Mouse (Mus musculus) left cerebral cortex, postnatal 36 days (tissue): Measurements from ENCODE around the gene Strada. TPM values are rescaled to one million over a fixed set of nuclear protein-coding genes. Genes with fewer than 3 reads are reported as not detected.

ENCODE experiments used
- total RNA-seq, 2 experiments: library from RNA; stranded (reverse); gene quantifications; 2 replicates each; pipeline ENCODE4 v1.2.3; 2021

Strada gene
- total RNA-seq, 2 experiments from 2014 or later = 26.6 to 31.2 TPM

Other genes with a start within 250 kb of the Strada start
- gene Cyb561, start 248.8 kb downstream of the Strada start, total RNA-seq = 10 to 100 TPM; 81.8 to 88.9 TPM
- 10 to 100 TPM in 1 of 2 experiments, 1 to 10 TPM in 1; 9.2 to 11.5 TPM for gene Ace, start 234.2 kb downstream of the Strada start, total RNA-seq
- gene Ace3, start 207.5 kb downstream of the Strada start, total RNA-seq = not detected
- gene Kcnh6, start 194.0 kb downstream of the Strada start, total RNA-seq = 1 to 10 TPM; 2.1 to 2.2 TPM
- gene Dcaf7, start 165.3 kb downstream of the Strada start, total RNA-seq = 100 to 1,000 TPM; 144 to 147 TPM
- 10 to 100 TPM; 17.2 to 20.3 TPM for gene Taco1, start 136.1 kb downstream of the Strada start, total RNA-seq
- gene Map3k3, start 117.6 kb downstream of the Strada start, total RNA-seq = 10 to 100 TPM; 26.9 to 28.4 TPM
- not detected for gene Gm10840, start 41.3 kb downstream of the Strada start, total RNA-seq
- gene Limd2, start 41.3 kb downstream of the Strada start, total RNA-seq = 100 to 1,000 TPM in 1 of 2 experiments, 10 to 100 TPM in 1; 98.5 to 104 TPM
- gene Ccdc47, start 14.2 kb upstream of the Strada start, total RNA-seq = 10 to 100 TPM; 79.5 to 86.6 TPM
- 10 to 100 TPM; 63.0 to 68.0 TPM for gene Ddx42, start 14.8 kb upstream of the Strada start, total RNA-seq
- 10 to 100 TPM; 26.0 to 29.8 TPM for gene Ftsj3, start 53.9 kb upstream of the Strada start, total RNA-seq
- gene Psmc5, start 54.0 kb upstream of the Strada start, total RNA-seq = 100 to 1,000 TPM; 183 to 198 TPM
- gene Smarcd2, start 70.8 kb upstream of the Strada start, total RNA-seq = 10 to 100 TPM; 17.2 to 20.6 TPM
- under 1 TPM; 0.15 to 0.25 TPM for gene Tcam1, start 74.5 kb upstream of the Strada start, total RNA-seq
- gene Gh, start 99.7 kb upstream of the Strada start, total RNA-seq = not detected
- gene Cd79b, start 112.6 kb upstream of the Strada start, total RNA-seq = under 1 TPM; 0.27 to 0.34 TPM
- not detected for gene Scn4a, start 151.1 kb upstream of the Strada start, total RNA-seq
- gene Prr29, start 163.3 kb upstream of the Strada start, total RNA-seq = not detected
- gene Icam2, start 185.9 kb upstream of the Strada start, total RNA-seq = 1 to 10 TPM; 3.1 to 4.1 TPM